Mouse (Mus musculus) cerebellum, adult 18-20 months (tissue): ENCODE measurements around the gene Gm6460.
"Not testable (repeated sequence)": the region's sequence is repeated elsewhere in the genome, so short reads cannot be mapped to it uniquely, and the experiment has no call there.

ENCODE experiments used
- DNase-seq, 2 experiments: peaks; one replicate each; pipeline ENCODE4 v3.0.0; 2021

The Gm6460 gene

DNA sequence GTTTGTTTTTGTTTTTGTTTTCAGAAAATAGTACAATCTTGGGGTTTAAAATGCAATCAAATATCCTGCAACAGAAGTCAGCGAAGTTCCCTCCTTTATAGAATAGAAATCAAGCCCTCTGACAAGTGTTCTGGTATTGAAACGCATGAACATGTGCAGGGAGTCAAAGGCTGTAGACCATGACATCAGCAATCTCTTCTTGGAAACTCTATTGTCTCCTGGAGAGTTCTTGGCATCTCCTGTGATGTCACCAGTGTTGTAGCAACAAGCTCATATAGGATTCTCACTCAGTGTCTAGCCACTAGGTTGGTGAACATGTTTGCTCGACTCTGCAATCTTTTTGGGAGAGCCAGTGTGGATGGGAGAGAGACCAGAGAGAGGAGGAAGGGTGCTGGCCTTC lies at the start of gene Gm6460:
Gene Gm6460 (plus strand): TSS at position 301 of the 400 bp plus-strand sequence.
- not testable (repeated sequence) for DNase-seq
